Mouse (Mus musculus): ENCODE data around the gene Ubxn11.

GRCm38 (mm10) chr4:134117012-134117411 lies 14.6 kb downstream of the Ubxn11 start:
- TF ChIP-seq CTCF (IDR thresholded peaks at IDR 0.05; ENCODE audit: control insufficient read depth, insufficient read depth, insufficient replicate concordance, low read depth, low read length) (no peak), POLR2A (IDR thresholded peaks at IDR 0.05; ENCODE audit: control insufficient read depth, low read depth, low read length) (no peak)
